Mouse (Mus musculus): Measurements from ENCODE around the gene Ero1lb. TPM values are rescaled to one million over a fixed set of nuclear protein-coding genes. Genes with fewer than 3 reads are reported as not detected.
"Not testable (repeated sequence)": the region's sequence is repeated elsewhere in the genome, so short reads cannot be mapped to it uniquely, and the experiment has no call there.

The Ero1lb gene
- total RNA-seq, 2 experiments from 2014 or later = 11.2 TPM

- DNase-seq (ENCODE audit: low spot score in 2 of 2) = no peak
Measured at GRCm38 (mm10) chr13:12569741-12570140, 4.1 kb downstream of the Ero1lb start.

- no peak for DNase-seq (ENCODE audit: low spot score in 2 of 2)
Measured at GRCm38 (mm10) chr13:12574979-12575536, 9.4 kb downstream of the Ero1lb start.

GRCm38 (mm10) chr13:12578145-12578544 lies 12.5 kb downstream of the Ero1lb start:
- DNase-seq (ENCODE audit: low spot score in 2 of 2) = no peak

- DNase-seq (ENCODE audit: low spot score in 2 of 2) = peak; percentile 12 to 24
Measured at GRCm38 (mm10) chr13:12589003-12589402, 23.3 kb downstream of the Ero1lb start.

- DNase-seq (ENCODE audit: low spot score in 2 of 2) = not testable (repeated sequence)
Measured at GRCm38 (mm10) chr13:12597075-12597474, 31.4 kb downstream of the Ero1lb start.

- not testable (repeated sequence) for DNase-seq (ENCODE audit: low spot score in 2 of 2)
Measured at GRCm38 (mm10) chr13:12610206-12610605, 44.5 kb downstream of the Ero1lb start.

GRCm38 (mm10) chr13:12614026-12614425 lies 48.4 kb downstream of the Ero1lb start:
- not testable (repeated sequence) for DNase-seq (ENCODE audit: low spot score in 2 of 2)

- not testable (repeated sequence) for DNase-seq (ENCODE audit: low spot score in 2 of 2)
Measured at GRCm38 (mm10) chr13:12614591-12614990, 48.9 kb downstream of the Ero1lb start.

GRCm38 (mm10) chr13:12615014-12615413 lies 49.3 kb downstream of the Ero1lb start:
- not testable (repeated sequence) for DNase-seq (ENCODE audit: low spot score in 2 of 2)

- not testable (repeated sequence) for DNase-seq (ENCODE audit: low spot score in 2 of 2)
Measured at GRCm38 (mm10) chr13:12616489-12616888, 50.8 kb downstream of the Ero1lb start.

- DNase-seq (ENCODE audit: low spot score in 2 of 2) = not testable (repeated sequence)
Measured at GRCm38 (mm10) chr13:12619808-12620207, 54.1 kb downstream of the Ero1lb start.

GRCm38 (mm10) chr13:12626061-12626460 lies 60.4 kb downstream of the Ero1lb start:
- not testable (repeated sequence) for DNase-seq (ENCODE audit: low spot score in 2 of 2)

- DNase-seq (ENCODE audit: low spot score in 2 of 2) = not testable (repeated sequence)
Measured at GRCm38 (mm10) chr13:12627746-12628145, 62.1 kb downstream of the Ero1lb start.

- not testable (repeated sequence) for DNase-seq (ENCODE audit: low spot score in 2 of 2)
Measured at GRCm38 (mm10) chr13:12628181-12628580, 62.5 kb downstream of the Ero1lb start.

GRCm38 (mm10) chr13:12630252-12630651 lies 64.6 kb downstream of the Ero1lb start:
- DNase-seq (ENCODE audit: low spot score in 2 of 2) = not testable (repeated sequence)

GRCm38 (mm10) chr13:12634941-12635588 lies 69.4 kb downstream of the Ero1lb start:
- DNase-seq (ENCODE audit: low spot score in 2 of 2) = not testable (repeated sequence)

GRCm38 (mm10) chr13:12642795-12643194 lies 77.1 kb downstream of the Ero1lb start:
- not testable (repeated sequence) for DNase-seq (ENCODE audit: low spot score in 2 of 2)

- DNase-seq (ENCODE audit: low spot score in 2 of 2) = not testable (repeated sequence)
Measured at GRCm38 (mm10) chr13:12646676-12647075, 81.0 kb downstream of the Ero1lb start.

GRCm38 (mm10) chr13:12650020-12650876 lies 84.6 kb downstream of the Ero1lb start:
- DNase-seq (ENCODE audit: low spot score in 2 of 2) = peak; percentile 64 to 82

GRCm38 (mm10) chr13:12650877-12651176 lies 85.2 kb downstream of the Ero1lb start:
- peak; percentile 25 to 45 for DNase-seq (ENCODE audit: low spot score in 2 of 2)

Measured in layer of hippocampus, postnatal 14 days (tissue).